Mouse (Mus musculus): ENCODE data around the gene Pdk1. TPM values are rescaled to one million over a fixed set of nuclear protein-coding genes. Genes with fewer than 3 reads are reported as not detected.

The Pdk1 gene
- total and polyA plus RNA-seq, 2 experiments from 2014 or later, result 20.8 to 46.7 TPM

- Histone ChIP-seq H3K36me3 (ENCODE audit: insufficient read depth) (peaks cover 23% of the 10 kb centered on the region; the same call in 1 of the 2 replicates), H3K4me2 (ENCODE audit: low read depth) (no peak overlapping the region), H3K4me3 (ENCODE audit: low read depth, low read length) (no peak overlapping the region), H3K27ac (ENCODE audit: low read depth, low read length) (no peak overlapping the region), H3K9me3 (ENCODE audit: low read length) (no peaks in the 10 kb centered on the region), H3K9ac (no peak overlapping the region), H3K4me1 (ENCODE audit: insufficient read depth) (no peaks in the 10 kb centered on the region), H3K27me3 (ENCODE audit: insufficient read depth, low read length) (no peaks in the 10 kb centered on the region)
- WGBS, result 49% methylated on average over 19 of the region's 19 CpGs
- DNase-seq (no peak), ATAC-seq (no peak)
- no peak for TF ChIP-seq CTCF (IDR thresholded peaks at IDR 0.05; ENCODE audit: low read depth)
These were observed 10.1 kb downstream of the Pdk1 start for GRCm38 (mm10) chr2:71882914-71883651.

- TF ChIP-seq CTCF (IDR thresholded peaks at IDR 0.05; ENCODE audit: low read depth), result no peak
- ATAC-seq, result no peak
- Histone ChIP-seq H3K27me3 (ENCODE audit: insufficient read depth, low read length) (no peaks in the 10 kb centered on the region), H3K4me2 (ENCODE audit: low read depth) (no peak overlapping the region), H3K36me3 (ENCODE audit: insufficient read depth) (peaks cover 26% of the 10 kb centered on the region; the same call in 1 of the 2 replicates), H3K9me3 (ENCODE audit: low read length) (no peaks in the 10 kb centered on the region), H3K4me1 (ENCODE audit: insufficient read depth) (no peaks in the 10 kb centered on the region), H3K27ac (ENCODE audit: low read depth, low read length) (no peak overlapping the region), H3K4me3 (ENCODE audit: low read depth, low read length) (no peak overlapping the region), H3K9ac (no peak overlapping the region)
- 95% methylated on average over 4 of the region's 4 CpGs for WGBS
- DNase-seq, result no peak
These were observed 14.2 kb downstream of the Pdk1 start for GRCm38 (mm10) chr2:71887269-71887668.

GRCm38 (mm10) chr2:71888437-71888836, 15.4 kb downstream of the Pdk1 start:
- H3K4me2 ChIP-seq (ENCODE audit: low read depth), result no peak overlapping the region
- H3K27me3 ChIP-seq (ENCODE audit: insufficient read depth, low read length), result no peaks in the 10 kb centered on the region
- H3K9me3 ChIP-seq (ENCODE audit: low read length), result no peaks in the 10 kb centered on the region
- H3K4me1 ChIP-seq (ENCODE audit: insufficient read depth), result no peaks in the 10 kb centered on the region
- DNase-seq (no peak), ATAC-seq (no peak)
- H3K9ac ChIP-seq, result no peak overlapping the region
- peaks cover 37% of the 10 kb centered on the region for H3K36me3 ChIP-seq (ENCODE audit: insufficient read depth)
- no peak overlapping the region for H3K4me3 ChIP-seq (ENCODE audit: low read depth, low read length)
- TF ChIP-seq CTCF (IDR thresholded peaks at IDR 0.05; ENCODE audit: low read depth), result no peak
- 77% methylated on average over 4 of the region's 4 CpGs for WGBS
- no peak overlapping the region for H3K27ac ChIP-seq (ENCODE audit: low read depth, low read length)

GRCm38 (mm10) chr2:71891536-71891935, 18.5 kb downstream of the Pdk1 start:
- WGBS, result 90% methylated on average over 2 of the region's 2 CpGs
- H3K4me2 ChIP-seq (ENCODE audit: low read depth), result no peak overlapping the region
- DNase-seq, result no peak
- TF ChIP-seq CTCF (IDR thresholded peaks at IDR 0.05; ENCODE audit: low read depth), result no peak
- peaks cover 29% of the 10 kb centered on the region for H3K36me3 ChIP-seq (ENCODE audit: insufficient read depth)
- ATAC-seq, result no peak
- no peaks in the 10 kb centered on the region for H3K4me1 ChIP-seq (ENCODE audit: insufficient read depth)
- no peak overlapping the region for H3K27ac ChIP-seq (ENCODE audit: low read depth, low read length)
- H3K27me3 ChIP-seq (ENCODE audit: insufficient read depth, low read length), result no peaks in the 10 kb centered on the region
- no peaks in the 10 kb centered on the region for H3K9me3 ChIP-seq (ENCODE audit: low read length)
- no peak overlapping the region for H3K9ac ChIP-seq
- no peak overlapping the region for H3K4me3 ChIP-seq (ENCODE audit: low read depth, low read length)

GRCm38 (mm10) chr2:71892741-71893349, 19.8 kb downstream of the Pdk1 start:
- Histone ChIP-seq H3K9me3 (ENCODE audit: low read length) (no peaks in the 10 kb centered on the region), H3K4me2 (ENCODE audit: low read depth) (no peak overlapping the region), H3K4me3 (ENCODE audit: low read depth, low read length) (no peak overlapping the region), H3K27me3 (ENCODE audit: insufficient read depth, low read length) (no peaks in the 10 kb centered on the region), H3K9ac (no peak overlapping the region), H3K27ac (ENCODE audit: low read depth, low read length) (no peak overlapping the region), H3K4me1 (ENCODE audit: insufficient read depth) (no peaks in the 10 kb centered on the region), H3K36me3 (ENCODE audit: insufficient read depth) (peaks cover 23% of the 10 kb centered on the region)
- no peak for DNase-seq
- WGBS, result 91% methylated on average over 7 of the region's 7 CpGs
- TF ChIP-seq CTCF (IDR thresholded peaks at IDR 0.05; ENCODE audit: low read depth), result no peak
- ATAC-seq, result no peak

- TF ChIP-seq CTCF (IDR thresholded peaks at IDR 0.05; ENCODE audit: low read depth), result no peak
- H3K27ac ChIP-seq (ENCODE audit: low read depth, low read length), result no peak overlapping the region
- ATAC-seq (no peak), DNase-seq (no peak)
- WGBS, result 90% methylated on average over 13 of the region's 13 CpGs
- H3K27me3 ChIP-seq (ENCODE audit: insufficient read depth, low read length), result no peaks in the 10 kb centered on the region
- H3K4me1 ChIP-seq (ENCODE audit: insufficient read depth), result no peaks in the 10 kb centered on the region
- H3K4me2 ChIP-seq (ENCODE audit: low read depth), result no peak overlapping the region
- no peak overlapping the region for H3K9ac ChIP-seq
- no peaks in the 10 kb centered on the region for H3K9me3 ChIP-seq (ENCODE audit: low read length)
- no peak overlapping the region for H3K4me3 ChIP-seq (ENCODE audit: low read depth, low read length)
- peaks cover 26% of the 10 kb centered on the region for H3K36me3 ChIP-seq (ENCODE audit: insufficient read depth)
These were observed 22.7 kb downstream of the Pdk1 start for GRCm38 (mm10) chr2:71895596-71896286.

- no peak overlapping the region for H3K4me2 ChIP-seq (ENCODE audit: low read depth)
- H3K9me3 ChIP-seq (ENCODE audit: low read length), result no peaks in the 10 kb centered on the region
- TF ChIP-seq CTCF (IDR thresholded peaks at IDR 0.05; ENCODE audit: low read depth), result no peak
- H3K36me3 ChIP-seq (ENCODE audit: insufficient read depth), result peaks cover 26% of the 10 kb centered on the region
- no peak overlapping the region for H3K9ac ChIP-seq
- whole genome bisulfite sequencing, result 51% methylated on average over 12 of the region's 12 CpGs
- no peak for DNase-seq
- H3K4me1 ChIP-seq (ENCODE audit: insufficient read depth), result no peaks in the 10 kb centered on the region
- no peak overlapping the region for H3K27ac ChIP-seq (ENCODE audit: low read depth, low read length)
- no peak for ATAC-seq
- no peak overlapping the region for H3K4me3 ChIP-seq (ENCODE audit: low read depth, low read length)
- H3K27me3 ChIP-seq (ENCODE audit: insufficient read depth, low read length), result no peaks in the 10 kb centered on the region
These were observed 24.4 kb downstream of the Pdk1 start for GRCm38 (mm10) chr2:71897420-71897819.

Measured in forebrain, postnatal 0 days (tissue).